Mouse (Mus musculus): ENCODE results near the gene Ccdc58. TPM values are rescaled to one million over a fixed set of nuclear protein-coding genes. Genes with fewer than 3 reads are reported as not detected.
"Not testable (repeated sequence)": the region's sequence is repeated elsewhere in the genome, so short reads cannot be mapped to it uniquely, and the experiment has no call there.

The Ccdc58 gene
- 10 to 100 TPM; 28.4 to 36.5 (median 31.4) TPM for total RNA-seq (2022)

DNA sequence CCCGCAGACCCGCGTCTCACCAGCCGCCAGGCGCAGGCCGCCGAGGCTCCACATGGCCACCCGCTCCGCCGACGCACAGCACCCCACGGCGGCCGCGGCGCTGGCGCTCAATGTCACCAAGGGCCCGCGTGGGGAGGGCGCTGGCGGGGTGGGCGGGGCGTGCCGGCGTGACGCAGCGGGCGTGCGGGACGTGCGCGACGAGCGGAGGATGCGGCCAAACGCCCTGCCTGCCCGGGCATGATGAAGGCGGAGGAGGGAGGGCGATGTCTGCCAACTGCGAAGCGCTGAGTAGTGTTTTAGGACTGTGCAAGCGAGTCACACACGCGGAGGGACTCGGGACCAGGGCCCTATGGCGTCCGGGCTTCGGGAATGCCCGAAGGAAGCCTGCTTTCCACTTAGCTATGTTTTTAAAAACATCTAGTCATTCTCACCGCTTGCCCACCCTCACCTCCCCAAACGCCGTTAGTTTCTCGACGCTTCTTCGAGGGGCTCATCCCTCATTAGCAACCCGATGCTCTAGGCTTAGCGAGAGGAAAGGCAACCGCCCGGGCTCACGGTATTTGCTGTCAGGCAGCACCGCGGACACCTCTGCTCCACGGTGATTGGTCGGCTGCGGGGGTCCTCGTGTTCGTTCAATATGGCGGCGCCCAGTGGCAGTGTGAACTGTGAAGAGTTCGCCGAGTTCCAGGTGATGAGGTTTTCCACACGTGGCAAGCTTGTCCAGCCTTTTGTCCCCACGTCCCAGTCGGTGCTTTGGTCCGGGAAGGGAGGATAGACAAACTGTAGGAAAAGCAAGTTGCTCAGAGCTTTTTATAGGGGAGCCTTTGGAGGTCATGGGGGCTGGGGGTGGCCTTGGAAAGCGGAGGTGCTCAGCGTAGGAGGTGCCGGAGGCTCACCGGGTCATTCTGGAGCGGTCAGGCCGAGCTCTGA lies at the start of gene Ccdc58, which contains the start of gene Fam162a:
Gene Ccdc58 (plus strand): TSS at position 236 of the 930 bp plus-strand sequence.
Gene Fam162a (minus strand): TSS at position 145 of the 930 bp plus-strand sequence.
- DNase-seq (ENCODE audit: low spot score) = peak; percentile 91

DNA sequence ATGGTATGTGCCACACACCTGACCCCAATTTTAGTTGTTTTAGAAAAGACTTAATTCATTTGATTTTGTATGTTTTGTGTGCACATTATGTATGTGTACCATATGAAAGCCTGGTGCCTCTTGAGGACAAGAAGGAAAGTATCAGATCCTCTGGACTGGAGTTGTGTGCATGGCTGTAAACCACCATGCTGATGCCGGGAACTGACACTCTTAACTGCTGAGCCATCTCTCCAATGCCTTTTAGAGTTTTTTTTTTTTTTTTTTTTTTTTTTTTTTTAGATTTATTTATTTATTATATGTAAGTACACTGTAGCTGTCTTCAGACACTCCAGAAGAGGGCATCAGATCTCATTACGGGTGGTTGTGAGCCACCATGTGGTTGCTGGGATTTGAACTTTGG lies 43.4 kb upstream of the Ccdc58 start:
- DNase-seq (ENCODE audit: low spot score) = not testable (repeated sequence)

DNA sequence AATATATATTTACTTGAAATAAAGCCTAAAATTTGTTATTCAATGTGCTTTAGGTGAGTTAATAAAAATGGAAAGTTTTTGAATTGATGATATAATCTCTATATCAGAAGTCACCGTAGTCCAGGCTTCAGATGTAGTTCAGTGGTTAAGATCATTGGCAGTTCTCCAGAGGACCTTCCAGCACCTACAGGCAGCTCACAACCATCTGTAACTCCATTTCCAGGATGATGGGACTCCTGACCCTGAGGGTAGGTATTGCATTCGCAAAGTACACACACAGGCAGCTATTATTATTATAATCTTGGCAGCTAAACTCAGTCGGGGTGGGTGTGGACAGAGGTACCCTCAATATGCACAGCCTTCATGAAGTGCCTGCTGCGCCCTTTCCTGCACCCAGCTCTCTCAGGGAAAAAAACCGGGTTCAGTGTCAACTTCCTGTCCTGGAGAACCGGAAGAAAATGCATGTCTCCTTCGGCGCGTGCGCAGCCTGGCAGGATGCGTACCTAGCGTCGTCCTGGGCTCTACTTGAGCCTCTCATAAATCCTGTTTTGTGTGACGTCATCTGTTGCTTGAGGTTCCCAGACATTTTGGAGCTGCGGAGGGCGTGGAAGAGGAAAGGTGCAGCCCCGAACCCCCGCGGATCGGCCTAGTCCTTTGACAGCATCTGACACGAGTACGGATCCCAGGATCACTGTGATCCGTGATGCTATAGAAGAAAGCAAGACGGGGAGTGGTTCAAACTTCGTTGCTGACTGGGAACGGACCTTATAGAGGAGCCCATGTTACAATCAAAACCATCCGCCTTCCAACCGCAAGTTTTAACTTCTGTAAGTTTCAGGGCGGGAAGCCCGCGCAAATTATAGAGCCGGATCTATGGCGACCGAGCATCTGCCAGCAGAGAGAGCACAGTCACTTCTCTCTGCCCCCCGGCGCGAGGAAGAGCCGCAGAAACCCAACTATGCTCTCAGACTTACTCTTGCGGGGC lies 30.6 kb upstream of the Ccdc58 start, which contains the start of gene Wdr5b:
Gene Wdr5b (plus strand): TSS at position 551 of the 985 bp plus-strand sequence.
- peak; percentile 95 for DNase-seq (ENCODE audit: low spot score)

DNA sequence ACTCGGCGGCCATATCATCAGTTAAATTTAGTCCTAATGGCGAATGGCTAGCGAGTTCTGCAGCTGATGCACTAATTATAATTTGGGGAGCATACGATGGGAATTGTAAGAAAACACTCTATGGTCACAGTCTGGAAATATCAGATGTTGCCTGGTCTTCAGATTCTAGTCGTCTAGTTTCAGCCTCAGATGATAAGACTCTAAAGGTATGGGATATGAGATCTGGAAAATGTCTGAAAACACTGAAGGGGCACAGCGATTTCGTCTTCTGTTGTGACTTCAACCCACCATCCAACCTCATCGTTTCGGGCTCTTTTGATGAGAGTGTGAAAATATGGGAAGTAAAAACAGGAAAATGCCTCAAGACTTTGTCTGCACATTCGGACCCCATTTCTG lies 29.9 kb upstream of the Ccdc58 start:
- DNase-seq (ENCODE audit: low spot score) = no peak

DNA sequence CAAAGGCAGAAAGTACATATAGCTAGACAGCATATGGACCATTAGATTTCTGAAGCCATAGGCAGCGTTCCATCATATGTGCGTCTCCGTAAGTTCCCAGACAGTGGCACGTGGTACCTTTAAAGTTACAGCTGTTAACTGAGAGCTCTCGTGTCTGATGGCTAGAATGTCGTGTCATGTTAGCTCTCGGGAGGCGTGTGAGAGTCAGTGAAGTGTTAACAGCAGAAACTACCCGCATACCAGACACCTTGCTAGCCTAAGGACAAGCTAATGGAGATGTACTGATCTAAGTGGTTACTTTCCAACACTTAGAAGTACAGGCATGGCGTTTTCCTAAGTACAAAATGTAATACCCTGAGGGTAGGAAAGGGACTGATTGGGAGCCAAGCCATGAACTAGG lies 28.4 kb upstream of the Ccdc58 start:
- no peak for DNase-seq (ENCODE audit: low spot score)

DNA sequence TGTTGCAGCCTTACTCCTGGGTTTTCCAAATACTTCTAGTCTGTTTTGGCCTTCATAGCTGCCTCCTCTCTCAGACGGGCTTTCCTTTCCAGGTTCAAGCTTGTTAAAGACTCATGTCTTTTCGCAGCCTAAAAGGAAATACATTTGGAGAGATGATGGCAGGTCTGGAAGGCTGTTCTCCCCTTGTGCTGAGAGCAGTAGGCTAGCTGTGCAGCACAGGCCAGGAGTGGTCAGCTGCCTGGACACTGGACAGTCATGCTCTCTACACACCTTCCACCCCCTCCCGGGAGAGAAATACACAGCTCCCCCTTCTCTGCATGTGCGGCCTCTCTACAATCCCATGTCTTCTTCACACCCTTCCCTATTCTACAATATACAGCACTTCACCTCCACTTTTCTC lies 27.5 kb upstream of the Ccdc58 start:
- DNase-seq (ENCODE audit: low spot score) = no peak

DNA sequence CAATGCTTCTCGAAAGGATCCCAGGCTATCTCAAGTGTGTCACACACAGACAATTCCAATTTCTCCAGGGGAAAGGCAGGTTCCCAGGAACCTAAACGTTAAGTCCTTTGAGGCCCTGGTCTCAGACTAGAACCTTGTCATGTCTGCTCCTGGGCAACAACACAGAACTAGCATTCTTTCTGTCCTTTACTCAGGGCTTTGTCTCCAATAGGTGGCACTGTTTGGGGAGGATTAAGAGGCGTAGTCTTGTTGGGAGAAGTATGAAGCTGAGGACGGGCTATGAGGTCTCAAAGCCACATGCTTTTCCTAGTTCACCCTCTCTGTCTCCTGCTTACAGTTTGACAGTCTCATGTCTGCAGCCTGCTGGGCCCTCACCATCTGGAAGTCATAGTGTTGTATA lies 23.9 kb upstream of the Ccdc58 start:
- no peak for DNase-seq (ENCODE audit: low spot score)

DNA sequence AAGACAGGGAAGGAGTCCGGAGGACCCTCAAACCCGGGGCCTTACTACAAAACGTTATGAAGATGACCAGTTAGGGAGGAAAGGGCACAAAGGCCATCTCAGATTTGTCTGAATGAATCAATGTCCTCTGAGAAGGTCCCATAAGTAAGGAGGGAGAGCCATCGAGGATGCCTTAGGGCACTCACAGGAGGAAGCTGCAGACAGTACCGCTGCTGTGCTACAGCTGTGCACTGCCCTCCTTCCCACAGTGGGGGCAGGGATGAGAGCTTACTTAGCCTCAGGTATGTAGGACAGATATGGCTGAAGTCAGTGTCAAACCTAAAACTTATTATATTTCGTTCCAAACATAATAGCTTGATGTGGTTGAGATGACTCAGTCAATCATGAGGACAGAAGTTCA lies 20.0 kb upstream of the Ccdc58 start:
- DNase-seq (ENCODE audit: low spot score) = no peak

DNA sequence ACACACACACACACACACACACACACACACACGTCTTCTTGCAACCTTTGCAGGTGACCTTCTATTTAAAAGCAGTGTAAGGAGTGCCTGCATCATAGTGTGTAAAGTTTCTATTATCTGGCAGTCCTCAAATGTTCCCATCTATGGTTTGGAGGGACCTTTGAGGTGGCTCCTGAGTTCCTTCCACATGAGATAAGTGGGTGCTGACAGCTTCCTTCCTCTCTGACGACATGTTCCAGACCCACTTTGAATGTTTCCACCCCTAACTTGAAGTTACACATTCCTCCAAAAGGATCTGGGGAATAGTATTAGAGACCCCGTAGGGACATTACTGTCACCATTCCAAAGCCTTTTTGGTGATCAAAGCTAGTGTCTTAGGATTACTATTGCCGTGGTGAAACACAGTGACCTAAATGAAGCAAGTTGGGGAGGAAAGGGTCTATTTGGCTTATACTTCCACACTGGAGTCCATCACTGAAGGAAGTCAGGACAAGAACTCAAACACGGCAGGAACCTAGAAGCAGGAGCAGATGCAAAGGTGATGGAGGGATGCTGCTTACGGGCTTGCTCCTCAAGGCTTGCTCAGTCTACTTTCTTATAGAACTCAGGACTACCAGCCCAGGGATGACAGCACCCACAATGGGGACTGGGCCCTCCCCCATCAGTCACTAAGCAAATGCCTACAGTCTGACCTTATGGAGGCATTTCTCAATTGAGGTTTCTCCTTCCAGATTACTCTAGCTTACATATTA lies 17.8 kb upstream of the Ccdc58 start:
- peak; percentile 50 for DNase-seq (ENCODE audit: low spot score)

DNA sequence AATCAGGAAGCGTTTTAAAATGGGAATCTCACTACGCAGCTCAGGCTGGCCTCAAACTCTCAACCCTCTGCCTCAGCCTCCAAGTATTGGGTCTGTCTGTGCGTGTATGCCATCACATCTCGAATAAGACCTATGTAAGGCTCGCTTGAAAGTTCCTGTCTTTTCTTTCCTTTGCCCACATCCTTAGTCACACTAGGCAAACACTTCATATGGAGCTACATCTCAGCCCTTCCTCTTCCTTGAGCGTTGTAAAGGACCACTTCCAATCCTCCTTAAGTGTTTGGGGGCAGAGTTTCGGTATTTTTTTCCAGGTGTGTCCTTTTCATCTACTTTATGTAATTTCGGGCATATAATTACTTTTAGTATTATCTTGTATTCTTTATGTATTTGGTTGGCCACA lies 16.6 kb upstream of the Ccdc58 start:
- no peak for DNase-seq (ENCODE audit: low spot score)

DNA sequence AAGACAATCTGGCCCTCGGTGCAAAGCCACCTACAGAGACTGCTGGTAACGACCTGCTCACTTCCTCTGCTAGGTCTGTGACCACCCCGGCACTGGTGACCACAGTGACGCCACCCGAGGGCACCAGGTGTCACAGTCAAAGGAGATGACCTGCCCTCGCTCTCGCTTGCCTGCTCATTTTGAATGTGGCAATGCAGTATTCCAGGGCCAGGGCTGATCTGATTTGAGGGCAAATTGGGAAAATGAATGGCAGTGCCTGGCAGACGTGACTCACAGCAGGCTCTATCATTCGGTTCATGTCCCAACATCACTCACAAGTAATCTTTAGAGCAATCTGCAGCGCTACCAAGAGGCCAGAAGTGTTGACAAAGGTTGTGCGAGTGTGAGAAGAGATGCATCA lies 15.1 kb upstream of the Ccdc58 start:
- no peak for DNase-seq (ENCODE audit: low spot score)

DNA sequence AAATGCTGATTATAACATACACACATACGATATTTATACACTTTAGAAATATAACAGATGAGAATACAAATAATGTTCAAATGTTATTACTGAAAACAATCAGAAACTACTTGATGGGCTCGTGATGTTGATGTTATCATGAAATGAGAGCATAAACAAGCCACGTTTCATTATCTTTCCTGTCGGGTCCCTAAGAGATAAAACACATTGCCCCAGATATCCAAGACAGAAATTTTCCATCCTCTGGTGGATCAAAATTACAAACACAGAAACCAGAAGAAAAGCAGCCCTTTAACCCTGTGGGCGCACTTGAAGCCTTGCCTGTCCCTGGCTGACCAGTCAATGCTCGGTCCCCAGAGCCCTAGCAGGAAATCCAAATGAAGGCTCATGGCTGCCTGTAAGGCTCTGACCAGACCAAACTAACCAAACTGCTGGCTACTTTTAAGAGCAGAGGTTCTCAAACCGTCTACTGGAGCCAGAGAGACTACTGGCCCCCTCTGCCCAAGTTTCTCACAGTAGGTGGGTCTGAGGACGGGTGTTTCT lies 13.5 kb upstream of the Ccdc58 start:
- DNase-seq (ENCODE audit: low spot score) = no peak

DNA sequence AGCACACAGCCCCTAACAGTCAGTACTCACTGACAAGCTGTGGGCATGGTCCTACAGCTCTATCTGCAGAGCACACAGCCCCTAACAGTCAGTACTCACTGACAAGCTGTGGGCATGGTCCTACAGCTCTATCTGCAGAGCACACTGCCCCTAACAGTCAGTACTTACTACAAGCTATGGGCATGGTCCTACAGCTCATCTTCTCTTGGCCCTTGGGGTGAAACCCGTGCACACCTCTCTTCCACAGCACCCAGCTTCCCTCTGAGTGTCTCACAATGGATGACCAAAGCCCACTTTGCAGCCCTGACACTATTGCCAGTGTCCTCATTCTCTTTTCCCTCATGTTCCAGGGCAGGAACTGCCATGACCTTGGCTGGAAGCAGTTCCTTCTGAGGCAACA lies 9.0 kb upstream of the Ccdc58 start:
- DNase-seq (ENCODE audit: low spot score) = not testable (repeated sequence)

DNA sequence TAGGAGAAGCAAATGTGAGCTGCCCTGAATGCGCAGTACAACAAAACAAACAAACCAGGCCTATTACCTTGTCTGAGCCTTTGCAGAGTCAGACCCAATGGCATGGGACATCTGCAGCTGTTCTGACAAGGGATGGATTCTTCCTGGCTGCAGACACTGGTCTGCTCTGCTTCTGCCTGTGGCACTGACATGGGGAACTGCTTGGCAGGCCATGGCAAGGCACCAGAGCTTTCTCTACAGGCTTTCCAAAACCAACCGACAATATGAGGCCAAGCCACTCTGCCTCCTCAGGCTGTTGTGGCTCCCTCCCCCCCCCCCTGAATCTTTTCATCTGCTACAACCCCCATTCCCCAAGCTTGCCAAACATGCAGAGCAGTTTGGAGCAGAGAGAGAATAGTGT lies 8.2 kb upstream of the Ccdc58 start:
- no peak for DNase-seq (ENCODE audit: low spot score)

DNA sequence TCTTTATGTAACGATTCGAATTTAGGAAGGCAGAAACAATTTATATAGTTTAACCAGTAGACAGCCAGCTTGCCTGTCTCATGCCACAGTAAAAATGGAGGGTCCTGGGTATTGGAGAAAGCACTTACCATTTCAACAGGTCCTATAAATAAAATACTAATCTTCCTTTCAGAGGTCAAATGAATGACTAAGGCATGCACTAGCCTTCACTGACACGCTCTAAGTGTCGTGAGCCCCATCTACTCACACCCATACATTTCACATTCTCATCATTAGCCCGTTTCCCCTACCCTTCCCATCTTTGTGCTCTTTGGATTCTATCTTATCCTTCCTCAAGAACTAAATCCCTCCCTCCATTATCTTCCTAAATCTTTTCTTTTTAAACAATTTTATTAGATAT lies 6.6 kb upstream of the Ccdc58 start:
- no peak for DNase-seq (ENCODE audit: low spot score)

DNA sequence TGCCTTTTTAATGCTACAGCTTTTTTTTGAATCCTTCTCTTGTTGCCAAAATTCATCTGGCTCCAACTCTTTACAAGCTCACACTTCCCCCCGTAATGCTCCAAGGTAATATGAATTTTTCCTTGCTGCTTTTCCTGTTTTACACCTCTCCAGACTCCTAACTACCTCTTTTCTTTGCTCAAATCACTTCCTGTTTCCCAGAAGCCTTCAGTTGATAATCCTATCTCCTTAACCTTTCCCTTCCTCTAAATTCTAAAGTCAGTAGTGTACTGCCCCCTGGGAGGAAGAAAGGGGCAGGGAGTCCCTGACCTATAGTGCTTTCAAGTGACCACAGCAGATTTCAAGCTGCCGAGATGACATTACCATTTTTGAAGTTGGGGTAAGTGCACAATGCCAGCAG lies 3.8 kb upstream of the Ccdc58 start:
- DNase-seq (ENCODE audit: low spot score) = no peak

DNA sequence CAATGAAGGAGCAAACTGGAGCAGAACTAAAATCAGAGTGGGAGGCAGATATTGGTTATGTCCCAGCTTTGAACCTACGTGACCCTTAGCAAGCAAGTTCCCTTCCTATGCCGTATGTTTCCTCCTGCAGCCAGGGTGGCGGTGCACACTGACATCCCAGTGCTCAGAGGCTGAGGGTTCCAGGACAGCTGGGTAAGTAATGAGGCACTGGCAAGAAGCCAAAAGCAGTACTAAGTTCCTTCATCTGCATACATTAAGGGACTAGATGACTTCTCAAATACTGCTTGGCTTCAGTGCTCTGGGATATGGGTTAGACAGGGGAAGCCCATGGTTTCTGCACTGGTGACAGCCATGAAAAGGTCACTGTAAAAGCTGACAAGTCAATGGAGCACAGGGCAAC lies 3.1 kb upstream of the Ccdc58 start:
- no peak for DNase-seq (ENCODE audit: low spot score)

DNA sequence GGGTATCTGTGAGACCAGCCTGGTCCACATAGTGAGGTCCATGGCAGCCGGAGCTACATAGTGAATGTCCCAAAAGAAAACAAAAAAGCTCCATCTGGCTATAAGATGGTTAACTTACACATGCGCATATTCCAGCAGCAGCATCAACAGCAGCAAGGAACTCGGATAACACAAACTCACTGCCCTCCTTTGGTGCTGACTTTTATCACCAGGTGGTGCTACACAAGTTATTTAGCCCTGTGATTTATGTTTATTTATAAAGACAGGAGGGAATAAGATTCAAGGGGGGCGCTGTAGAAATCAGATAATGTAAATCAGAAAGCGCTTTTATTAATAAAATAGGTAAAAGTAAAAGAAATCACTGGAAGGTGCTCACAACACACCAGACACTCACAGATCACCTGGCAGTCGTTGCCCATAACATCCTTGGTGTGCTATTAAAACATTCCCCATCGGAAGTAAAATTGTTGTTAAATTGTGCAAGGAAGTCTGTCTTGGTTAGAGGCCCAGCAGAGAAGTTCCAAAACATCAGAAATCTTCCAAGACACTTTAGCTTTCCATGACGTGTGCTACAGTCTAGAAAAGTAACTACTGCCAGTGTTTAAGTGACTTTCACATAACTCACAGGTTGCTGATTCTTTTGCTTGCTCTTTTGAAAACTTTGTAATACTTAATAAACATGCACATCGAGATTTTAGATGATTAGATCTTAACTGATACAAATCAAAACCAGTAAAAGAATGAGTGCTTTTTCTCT lies 1.5 kb upstream of the Ccdc58 start:
- DNase-seq (ENCODE audit: low spot score) = no peak

DNA sequence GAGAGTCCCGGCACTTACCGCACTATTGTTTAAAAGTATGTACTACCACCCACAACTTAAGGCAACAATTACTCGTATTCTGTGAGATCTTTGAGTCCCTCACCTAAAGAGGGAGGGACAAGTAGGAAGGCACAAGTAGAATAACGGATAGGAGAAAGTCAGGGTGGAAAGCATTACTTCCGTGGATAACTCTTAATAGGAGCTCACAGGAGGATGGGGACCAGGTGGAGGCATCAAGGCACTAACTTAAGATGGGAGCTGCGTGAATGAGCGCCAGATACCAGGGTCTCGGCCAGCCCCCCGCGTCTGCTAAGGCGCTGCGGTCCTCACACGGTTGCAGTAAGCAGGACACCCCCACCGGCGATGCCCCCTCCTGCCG lies 425 bp upstream of the Ccdc58 start:
- DNase-seq (ENCODE audit: low spot score) = peak; percentile 24

DNA sequence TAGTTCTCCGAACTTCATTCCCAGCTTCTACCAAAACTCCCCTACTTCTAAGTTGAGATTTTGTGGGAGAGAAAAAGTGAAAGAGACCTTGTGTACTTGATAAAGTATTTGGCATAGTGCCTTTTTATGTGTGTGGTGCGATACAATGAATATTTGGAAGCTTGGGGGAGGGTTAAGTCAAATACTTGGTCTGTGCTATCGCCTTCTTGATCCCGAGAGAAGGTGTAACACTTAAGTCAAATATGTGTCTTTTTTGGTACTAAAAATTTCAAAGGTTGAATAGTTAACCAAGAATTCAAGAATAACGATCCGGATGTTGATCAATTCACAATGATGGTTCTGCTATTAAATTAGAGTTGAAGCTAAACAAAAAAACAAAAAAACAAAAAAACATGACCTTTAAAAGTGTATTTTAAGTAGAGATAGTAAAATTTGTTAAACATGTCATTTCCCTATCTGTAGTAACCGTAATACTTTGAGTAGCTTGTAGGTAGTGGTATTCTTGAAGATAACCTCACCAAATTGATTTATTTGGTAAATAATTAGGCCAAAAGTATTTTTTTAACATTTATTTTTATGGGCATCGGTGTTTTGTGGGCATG lies 1.0 kb downstream of the Ccdc58 start:
- no peak for DNase-seq (ENCODE audit: low spot score)

Data from heart, adult 8-10 months (tissue).